Mouse (Mus musculus): ENCODE data around the gene BC049715.

DNA sequence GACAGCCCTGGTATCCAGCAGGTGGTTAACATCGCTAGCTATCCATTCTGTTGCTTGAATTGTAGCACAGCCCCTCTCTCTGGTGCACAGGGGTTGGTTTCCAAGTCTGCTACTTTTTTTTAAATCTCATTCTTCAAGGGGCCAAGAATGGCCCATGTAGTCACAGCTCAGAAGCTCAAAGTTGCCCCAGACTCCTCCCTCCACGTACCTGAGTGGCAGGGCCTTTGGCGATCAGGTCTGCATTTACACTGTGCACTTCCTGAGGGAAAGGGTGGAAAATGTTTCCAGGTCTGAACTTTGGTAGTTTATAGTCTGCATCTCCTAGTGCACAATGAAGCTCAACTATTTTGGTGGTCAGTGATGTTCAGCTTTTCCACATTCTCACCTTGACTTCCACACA is 19.8 kb downstream of the BC049715 start:
- TF ChIP-seq CTCF (IDR thresholded peaks at IDR 0.05; ENCODE audit: extremely low read depth, insufficient read length, insufficient replicate concordance, low read depth, low read length) = no peak
- TF ChIP-seq POLR2A (IDR thresholded peaks at IDR 0.05; ENCODE audit: low read depth, low read length) = no peak
